Mouse (Mus musculus) E14TG2a.4 (cell line): Measurements from ENCODE around the gene Gmpr.

ENCODE experiments used
- CTCF ChIP-seq: conservative IDR thresholded peaks from 2 replicates; pipeline ENCODE4 v1.5.1; 2014; ENCODE audit warnings: low read length
- NANOG ChIP-seq: IDR thresholded peaks from 2 replicates; pipeline ENCODE4 v1.6.1; 2014; ENCODE audit warnings: borderline replicate concordance, low read length, mixed read lengths
- POU5F1 ChIP-seq: IDR thresholded peaks from 2 replicates; pipeline ENCODE4 v1.6.1; 2014; ENCODE audit warnings: low read length, borderline replicate concordance

DNA sequence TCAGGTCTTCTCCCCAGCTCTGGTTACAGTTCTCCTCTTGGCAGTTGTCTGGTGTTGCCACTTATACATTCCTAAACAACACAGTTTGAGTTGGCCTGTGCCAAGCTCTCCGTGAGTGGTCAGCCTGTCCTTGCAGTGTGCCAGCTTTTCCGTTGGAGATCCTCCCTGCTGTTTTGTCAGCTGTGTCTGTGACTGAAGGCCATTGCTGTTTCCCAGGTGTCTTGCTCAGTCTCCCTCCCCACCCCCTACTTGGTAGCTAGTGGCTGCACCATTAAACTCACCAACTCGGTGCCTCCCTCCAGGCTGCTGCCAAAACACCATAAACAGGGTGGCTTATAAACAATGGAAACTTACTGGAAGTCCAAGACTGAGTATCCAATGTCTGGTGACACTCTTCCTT is 17.1 kb downstream of the Gmpr start:
- TF ChIP-seq NANOG (no peak), CTCF (no peak), POU5F1 (no peak)
